Mouse (Mus musculus): ENCODE measurements at regions not wholly inside any gene's neighbourhood (a gene's known extent, or its start where the extent isn't known, plus 50 kb on each side); places are given as distances from the start of the nearest gene placed in this dataset.
A peak's percentile ranks its signal among the peaks of the same experiment; 100 is the strongest.
"Not testable (repeated sequence)": the region's sequence is repeated elsewhere in the genome, so short reads cannot be mapped to it uniquely, and the experiment has no call there.

DNA sequence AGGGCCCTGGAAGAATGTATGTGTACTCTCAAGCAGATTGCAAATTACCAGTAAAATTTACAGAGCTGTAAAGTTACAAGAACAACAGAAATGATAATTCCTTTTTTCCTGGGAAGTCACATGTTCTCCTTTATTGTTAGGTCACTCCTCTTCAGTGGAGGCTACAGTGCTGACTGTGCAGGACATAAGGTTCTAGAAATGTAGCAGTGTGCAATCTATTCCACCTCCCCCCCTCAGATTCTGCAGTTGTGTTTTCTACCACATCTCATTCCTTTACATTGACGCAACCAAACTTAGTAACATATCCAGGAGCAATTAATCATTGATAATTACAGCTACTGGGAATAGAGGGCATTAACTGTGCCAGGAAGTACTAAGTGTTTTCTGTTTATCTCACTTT, 385.3 kb upstream of the Tnc start:
- H3K27ac ChIP-seq: no peak overlapping the region
- no peaks in the 10 kb centered on the region for H3K4me1 ChIP-seq
- 91% methylated on average over 1 of the region's 1 CpGs for WGBS
- no peaks in the 10 kb centered on the region for H3K36me3 ChIP-seq
- H3K9ac ChIP-seq: no peak overlapping the region
- no peaks in the 10 kb centered on the region for H3K9me3 ChIP-seq (replicated peaks)
- H3K4me3 ChIP-seq: no peak overlapping the region
- H3K4me2 ChIP-seq (replicated peaks): no peak overlapping the region
- no peaks in the 10 kb centered on the region for H3K27me3 ChIP-seq
- no peak for ATAC-seq (ENCODE audit: low FRiP score)

DNA sequence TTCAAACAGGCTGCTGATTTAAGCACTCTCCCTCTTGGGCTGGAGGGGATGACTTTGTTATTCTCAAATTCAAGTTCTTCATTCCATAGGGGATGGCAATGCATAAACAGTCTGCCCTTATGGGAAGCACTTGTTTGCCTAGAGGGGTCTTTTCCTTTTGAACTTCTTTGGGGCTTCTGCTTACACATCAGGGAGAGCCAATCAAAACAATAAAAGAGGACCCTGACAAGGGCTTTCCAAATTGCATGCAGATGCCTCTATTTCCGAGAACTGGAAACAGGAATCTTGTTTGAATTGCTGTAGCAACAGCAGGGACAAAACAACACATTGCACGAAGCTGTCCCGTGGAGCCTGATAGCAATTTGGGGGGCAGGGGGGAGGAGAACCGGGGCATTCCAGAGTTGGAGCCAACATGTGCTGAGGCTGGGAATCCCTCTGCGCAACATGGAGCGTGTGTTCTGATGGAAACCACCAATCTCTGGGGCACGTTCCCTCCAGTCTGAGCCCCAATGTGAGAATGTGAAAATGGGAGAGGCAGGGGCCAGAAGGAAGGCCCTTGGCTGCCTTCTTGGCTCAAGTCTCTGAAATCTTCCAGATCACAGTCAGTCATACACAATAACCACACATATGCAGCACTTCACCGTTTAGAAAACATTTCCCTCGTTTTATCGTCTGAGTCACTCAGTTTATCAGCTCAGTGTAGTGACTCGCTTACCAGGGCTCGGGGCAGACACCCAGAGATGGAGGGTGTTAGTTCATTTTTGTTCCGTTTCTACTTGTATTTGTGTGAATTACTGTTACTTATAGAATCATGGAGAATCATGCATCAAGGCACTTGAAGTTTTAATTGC, 391.2 kb upstream of the Tnc start:
- Histone ChIP-seq H3K27me3 (no peaks in the 10 kb centered on the region), H3K4me2 (replicated peaks) (no peak overlapping the region), H3K9me3 (replicated peaks) (no peaks in the 10 kb centered on the region), H3K36me3 (no peaks in the 10 kb centered on the region), H3K4me3 (no peak overlapping the region), H3K9ac (no peak overlapping the region), H3K4me1 (no peaks in the 10 kb centered on the region), H3K27ac (no peak overlapping the region)
- 59% methylated on average over 13 of the region's 13 CpGs for WGBS
- no peak for ATAC-seq (ENCODE audit: low FRiP score)

DNA sequence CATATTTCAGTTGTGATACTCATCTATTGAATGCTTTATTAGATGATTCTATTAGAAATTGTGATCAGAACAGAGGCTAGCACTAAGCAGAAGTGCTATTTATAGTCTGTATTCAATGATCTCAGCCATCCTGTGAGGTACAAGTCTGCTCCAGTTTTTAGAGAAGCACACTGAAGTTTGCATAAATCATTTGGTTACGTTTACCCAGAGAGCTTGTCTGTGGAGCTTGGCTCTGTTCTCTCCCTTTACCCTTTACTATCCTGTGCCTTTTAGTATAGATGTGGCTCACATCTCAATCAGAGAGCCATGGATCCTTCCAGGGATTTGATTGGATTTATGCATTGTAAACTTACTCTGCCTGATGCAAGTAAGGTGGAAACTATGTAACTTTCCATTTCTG, 404.6 kb upstream of the Tnc start:
- Histone ChIP-seq H3K27ac (no peak overlapping the region), H3K9me3 (replicated peaks) (no peaks in the 10 kb centered on the region), H3K4me2 (replicated peaks) (no peak overlapping the region), H3K9ac (no peak overlapping the region), H3K36me3 (no peaks in the 10 kb centered on the region), H3K4me1 (0 out of 2 replicates have a peak, but pooled peaks cover 3% of the 10 kb centered on the region), H3K27me3 (no peaks in the 10 kb centered on the region), H3K4me3 (no peak overlapping the region)
- ATAC-seq (ENCODE audit: low FRiP score): no peak
- 75% methylated on average over 1 of the region's 1 CpGs for WGBS

- no peaks in the 10 kb centered on the region for H3K36me3 ChIP-seq
- no peaks in the 10 kb centered on the region for H3K9me3 ChIP-seq (replicated peaks)
- WGBS: 32% methylated on average over 1 of the region's 1 CpGs
- no peak overlapping the region for H3K4me3 ChIP-seq
- no peaks in the 10 kb centered on the region for H3K27me3 ChIP-seq
- 0 out of 2 replicates have a peak, but pooled peaks cover 3% of the 10 kb centered on the region for H3K4me1 ChIP-seq
- peak; percentile 76 for ATAC-seq (ENCODE audit: low FRiP score)
- no peak overlapping the region for H3K27ac ChIP-seq
- no peak overlapping the region for H3K9ac ChIP-seq
- H3K4me2 ChIP-seq (replicated peaks): no peak overlapping the region
Measured at GRCm38 (mm10) chr4:64451946-64452345, 405.1 kb upstream of the Tnc start.

GRCm38 (mm10) chr4:64492260-64492962, 445.6 kb upstream of the Tnc start:
- H3K9me3 ChIP-seq (replicated peaks): no peaks in the 10 kb centered on the region
- no peak for ATAC-seq (ENCODE audit: low FRiP score)
- no peak overlapping the region for H3K9ac ChIP-seq
- no peaks in the 10 kb centered on the region for H3K27me3 ChIP-seq
- H3K4me2 ChIP-seq (replicated peaks): no peak overlapping the region
- H3K27ac ChIP-seq: no peak overlapping the region
- WGBS: 98% methylated on average over 1 of the region's 1 CpGs
- H3K4me1 ChIP-seq: no peaks in the 10 kb centered on the region
- no peak overlapping the region for H3K4me3 ChIP-seq
- H3K36me3 ChIP-seq: no peaks in the 10 kb centered on the region

DNA sequence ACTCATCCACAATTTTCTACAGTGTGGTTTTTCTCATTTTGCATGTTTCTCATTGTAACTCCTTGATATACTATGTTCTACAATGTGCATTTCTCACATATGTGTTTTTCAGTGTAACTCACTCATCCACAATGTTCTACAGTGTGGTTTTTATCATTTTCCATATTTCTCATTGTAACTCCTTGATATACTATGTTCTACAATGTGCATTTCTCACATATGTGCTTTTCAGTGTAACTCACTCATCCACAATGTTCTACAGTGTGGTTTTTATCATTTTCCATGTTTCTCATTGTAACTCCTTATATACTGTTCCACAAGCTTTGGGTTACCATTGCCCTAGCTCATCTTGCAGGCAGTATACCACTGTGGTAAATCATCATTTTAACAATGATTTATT, 450.9 kb upstream of the Tnc start:
- ATAC-seq (ENCODE audit: low FRiP score): peak; percentile 94
- not testable (repeated sequence) for H3K27ac ChIP-seq; H3K4me1 ChIP-seq; H3K27me3 ChIP-seq; H3K4me3 ChIP-seq; H3K4me2 ChIP-seq (replicated peaks); H3K9ac ChIP-seq; H3K9me3 ChIP-seq (replicated peaks); H3K36me3 ChIP-seq

DNA sequence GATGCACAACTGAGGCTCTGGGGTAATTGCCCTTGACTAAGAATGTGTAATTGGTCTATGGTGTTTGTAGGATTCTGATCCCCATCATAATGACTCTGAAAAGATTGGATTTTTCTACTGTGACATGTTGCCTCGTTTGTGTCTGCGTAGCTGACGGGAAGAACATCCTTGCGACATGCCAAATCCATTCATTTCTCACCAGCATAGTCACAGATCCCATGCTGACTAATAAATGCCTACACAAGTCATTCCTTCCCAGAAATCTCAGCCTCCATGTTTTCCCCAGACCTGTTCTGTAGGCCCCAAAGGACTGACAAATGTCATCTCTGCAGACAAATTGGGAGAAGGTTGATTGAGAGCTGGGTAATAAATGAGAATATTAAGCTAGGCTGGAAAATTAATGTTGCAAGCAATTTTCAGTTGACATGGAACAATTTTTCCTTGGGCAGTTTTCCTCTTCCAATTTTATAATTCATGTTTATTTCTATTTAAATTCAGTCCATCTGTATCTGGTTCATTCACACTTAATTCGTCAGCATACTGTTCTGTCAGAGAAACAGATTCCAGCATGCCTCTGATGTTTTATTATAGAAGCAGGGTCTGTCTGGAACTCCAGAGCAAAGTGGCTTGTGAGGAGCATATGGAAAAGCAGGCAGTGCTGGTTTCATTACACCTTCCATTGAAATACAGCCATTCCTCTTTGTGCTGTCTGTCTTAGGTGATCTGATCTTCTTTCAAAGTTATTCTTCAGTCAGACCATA, 454.0 kb upstream of the Tnc start:
- H3K27ac ChIP-seq: no peak overlapping the region
- H3K27me3 ChIP-seq: no peaks in the 10 kb centered on the region
- H3K4me1 ChIP-seq: no peaks in the 10 kb centered on the region
- WGBS: 87% methylated on average over 5 of the region's 5 CpGs
- no peak overlapping the region for H3K4me2 ChIP-seq (replicated peaks)
- no peaks in the 10 kb centered on the region for H3K36me3 ChIP-seq
- no peak overlapping the region for H3K9ac ChIP-seq
- ATAC-seq (ENCODE audit: low FRiP score): no peak
- H3K4me3 ChIP-seq: no peak overlapping the region
- no peaks in the 10 kb centered on the region for H3K9me3 ChIP-seq (replicated peaks)

DNA sequence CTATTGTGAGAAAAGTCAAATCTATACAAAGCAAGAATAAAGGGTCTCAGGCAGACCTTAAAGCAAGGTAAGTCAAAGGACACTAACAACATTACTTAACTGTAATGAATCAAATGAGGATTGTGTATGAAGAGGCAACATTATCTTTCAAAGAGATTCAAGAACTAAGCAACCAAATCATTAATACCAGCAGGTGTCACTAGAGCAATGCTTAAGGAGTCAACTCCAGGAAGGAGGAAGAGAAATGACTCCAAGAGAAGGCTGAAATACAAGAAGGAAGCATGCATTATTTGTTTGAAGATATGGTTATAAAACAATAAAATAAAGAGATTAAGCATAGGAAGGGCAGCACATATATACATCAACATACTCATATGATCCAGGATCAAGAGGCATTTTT, 475.1 kb upstream of the Tnc start:
- Histone ChIP-seq H3K9me3 (replicated peaks) (no peaks in the 10 kb centered on the region), H3K4me3 (no peak overlapping the region), H3K27me3 (no peaks in the 10 kb centered on the region), H3K36me3 (no peaks in the 10 kb centered on the region), H3K9ac (no peak overlapping the region), H3K27ac (no peak overlapping the region), H3K4me1 (no peaks in the 10 kb centered on the region), H3K4me2 (replicated peaks) (no peak overlapping the region)
- ATAC-seq (ENCODE audit: low FRiP score): no peak

DNA sequence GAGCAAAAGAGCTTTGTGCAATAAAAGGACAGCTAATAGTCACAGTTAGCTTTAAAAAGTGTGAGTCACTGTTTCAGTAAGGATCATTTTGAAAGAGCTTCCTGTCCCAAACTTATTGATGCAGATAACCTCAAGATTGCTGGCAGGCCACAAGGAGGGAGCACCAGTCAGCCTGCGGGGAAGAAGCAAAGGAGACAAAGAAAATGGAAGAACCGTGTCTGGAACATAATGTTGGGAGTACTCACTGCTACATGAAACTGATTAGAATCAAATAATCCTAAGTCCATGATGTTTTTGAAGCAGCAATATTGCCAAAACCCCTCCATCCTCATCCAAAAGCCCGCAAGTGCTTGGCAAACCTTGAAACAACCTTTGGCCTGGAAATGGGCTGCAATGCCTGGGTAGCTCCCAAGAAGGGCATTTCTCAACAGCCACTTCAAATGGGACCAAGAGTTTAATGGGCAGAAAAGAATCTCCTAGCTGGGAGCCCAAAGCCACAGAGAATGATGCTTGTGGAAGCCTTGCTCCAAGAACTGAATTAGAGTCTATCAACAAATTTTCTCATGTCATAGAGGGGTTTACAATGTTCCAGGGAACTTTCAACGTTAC, 481.0 kb upstream of the Tnc start:
- Histone ChIP-seq H3K4me2 (replicated peaks) (no peak overlapping the region), H3K9ac (no peak overlapping the region), H3K9me3 (replicated peaks) (no peaks in the 10 kb centered on the region), H3K4me1 (no peaks in the 10 kb centered on the region), H3K36me3 (no peaks in the 10 kb centered on the region), H3K4me3 (no peak overlapping the region), H3K27me3 (no peaks in the 10 kb centered on the region), H3K27ac (no peak overlapping the region)
- WGBS: 83% methylated on average over 4 of the region's 4 CpGs
- no peak for ATAC-seq (ENCODE audit: low FRiP score)

DNA sequence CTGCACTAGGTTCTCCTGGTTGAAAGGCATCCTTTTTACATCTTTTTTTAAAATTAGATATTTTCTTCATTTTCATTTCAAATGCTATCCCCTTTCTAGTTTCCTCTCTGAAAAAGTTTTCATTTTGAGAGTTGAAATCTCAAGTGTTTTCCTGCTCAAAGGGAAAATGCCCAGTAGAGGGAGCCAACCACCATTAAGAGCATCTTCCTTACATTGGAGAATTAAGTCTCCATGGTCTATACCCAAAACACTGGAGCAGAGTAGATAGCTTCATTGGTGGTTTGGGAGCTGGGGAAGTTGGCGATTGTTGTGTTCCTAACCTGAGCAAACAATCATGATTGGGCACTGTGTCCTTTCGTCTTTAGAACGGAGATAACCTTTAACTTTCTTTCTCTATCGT, 483.8 kb upstream of the Tnc start:
- no peaks in the 10 kb centered on the region for H3K36me3 ChIP-seq
- H3K27me3 ChIP-seq: no peaks in the 10 kb centered on the region
- no peak overlapping the region for H3K4me2 ChIP-seq (replicated peaks)
- ATAC-seq (ENCODE audit: low FRiP score): no peak
- H3K4me3 ChIP-seq: no peak overlapping the region
- H3K27ac ChIP-seq: no peak overlapping the region
- 77% methylated on average over 4 of the region's 4 CpGs for WGBS
- H3K9ac ChIP-seq: no peak overlapping the region
- no peaks in the 10 kb centered on the region for H3K4me1 ChIP-seq
- H3K9me3 ChIP-seq (replicated peaks): no peaks in the 10 kb centered on the region

DNA sequence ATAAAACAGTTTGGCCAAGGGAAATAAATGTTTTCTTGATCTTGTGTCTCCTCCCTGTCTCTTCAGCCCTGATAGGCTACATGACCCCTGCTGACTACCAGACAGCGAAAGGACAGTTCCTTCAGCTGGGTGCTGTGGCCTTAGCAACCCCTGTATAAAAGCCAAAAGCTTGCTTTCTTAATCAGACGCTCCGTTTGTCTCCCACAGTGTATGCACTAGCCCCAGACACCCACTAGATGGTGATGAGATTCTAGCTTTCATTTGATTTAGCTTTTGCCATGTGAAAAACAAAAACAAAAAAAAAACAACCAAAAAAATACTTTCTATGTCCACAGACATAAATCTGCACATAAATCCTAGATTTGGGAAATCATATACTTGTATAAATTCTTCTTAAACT, 486.2 kb upstream of the Tnc start:
- no peak for ATAC-seq (ENCODE audit: low FRiP score)
- Histone ChIP-seq H3K36me3 (no peaks in the 10 kb centered on the region), H3K27me3 (no peaks in the 10 kb centered on the region), H3K4me3 (no peak overlapping the region), H3K9ac (no peak overlapping the region), H3K4me2 (replicated peaks) (no peak overlapping the region), H3K4me1 (no peaks in the 10 kb centered on the region), H3K27ac (no peak overlapping the region), H3K9me3 (replicated peaks) (no peaks in the 10 kb centered on the region)
- WGBS: 34% methylated on average over 3 of the region's 3 CpGs

- Histone ChIP-seq H3K9ac (no peak overlapping the region), H3K4me2 (replicated peaks) (no peak overlapping the region), H3K4me1 (no peaks in the 10 kb centered on the region), H3K4me3 (no peak overlapping the region), H3K27ac (no peak overlapping the region), H3K36me3 (no peaks in the 10 kb centered on the region), H3K9me3 (replicated peaks) (no peaks in the 10 kb centered on the region), H3K27me3 (no peaks in the 10 kb centered on the region)
- no peak for ATAC-seq (ENCODE audit: low FRiP score)
- 66% methylated on average over 6 of the region's 6 CpGs for WGBS
Measured at GRCm38 (mm10) chr4:64535554-64536253, 488.9 kb upstream of the Tnc start.

All from hindbrain, embryonic 12.5 days (tissue).